Mouse (Mus musculus) B cell, adult 2 months (primary cell): ENCODE results near the gene Apob.

Experiments
- DNase-seq, 2 experiments: peaks; one replicate each; pipeline ENCODE4 v3.0.0; 2022

Gene Apob

DNA sequence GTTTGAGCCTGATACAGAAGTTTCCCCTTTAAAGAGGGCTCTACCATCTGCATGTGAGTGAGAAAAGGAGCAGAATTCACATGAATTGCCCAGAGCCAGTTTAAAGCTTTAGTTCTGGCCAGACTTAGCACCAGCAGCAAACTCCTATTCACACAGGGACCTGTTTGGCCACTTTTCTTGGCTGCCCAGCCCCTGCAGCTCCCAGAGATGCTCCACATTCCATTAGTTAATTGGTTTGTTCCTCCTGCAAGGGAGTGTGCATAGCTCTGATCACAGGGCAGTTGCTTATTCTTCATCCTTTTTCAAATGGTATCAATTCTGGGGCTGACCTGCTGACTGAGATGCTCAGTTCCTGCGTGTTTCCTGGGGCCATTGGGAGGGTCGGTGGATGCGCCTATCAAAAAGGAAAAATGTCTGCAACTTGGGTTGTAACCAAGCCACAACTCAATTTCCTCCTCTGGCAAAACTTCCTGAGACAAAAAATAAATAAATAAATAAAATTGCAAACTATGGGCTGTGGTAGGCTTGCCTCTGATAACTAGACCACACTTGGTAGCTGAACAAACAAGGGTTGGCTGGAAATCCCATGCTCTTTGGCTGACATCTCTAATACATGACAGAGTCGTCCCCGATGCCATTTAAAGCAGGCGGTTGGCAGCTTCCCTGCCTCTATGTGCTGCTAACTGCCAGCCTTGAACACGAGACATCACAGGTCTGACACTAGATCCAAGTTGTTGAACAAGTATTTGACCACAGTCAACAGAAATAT, 65.4 kb downstream of the Apob start:
- DNase-seq: no peak

DNA sequence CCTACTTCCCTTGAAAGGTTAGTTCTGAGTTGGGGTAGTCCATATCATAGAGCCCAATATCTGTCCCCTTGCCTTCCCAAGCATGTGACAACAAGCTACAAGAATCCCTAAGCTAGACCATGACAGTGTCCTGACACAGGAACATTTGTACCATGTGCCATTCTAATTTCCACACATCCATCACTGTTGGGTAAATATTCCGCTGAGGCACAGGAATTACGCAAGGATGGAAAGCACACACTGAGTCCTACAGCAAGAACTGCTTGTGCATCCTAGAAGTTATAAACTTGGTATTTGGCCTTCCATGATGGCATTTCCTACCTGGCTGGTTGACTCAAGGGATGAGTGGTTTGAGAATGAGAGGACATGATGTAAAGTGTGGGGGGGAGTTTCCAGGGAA, 69.6 kb downstream of the Apob start:
- DNase-seq: no peak

DNA sequence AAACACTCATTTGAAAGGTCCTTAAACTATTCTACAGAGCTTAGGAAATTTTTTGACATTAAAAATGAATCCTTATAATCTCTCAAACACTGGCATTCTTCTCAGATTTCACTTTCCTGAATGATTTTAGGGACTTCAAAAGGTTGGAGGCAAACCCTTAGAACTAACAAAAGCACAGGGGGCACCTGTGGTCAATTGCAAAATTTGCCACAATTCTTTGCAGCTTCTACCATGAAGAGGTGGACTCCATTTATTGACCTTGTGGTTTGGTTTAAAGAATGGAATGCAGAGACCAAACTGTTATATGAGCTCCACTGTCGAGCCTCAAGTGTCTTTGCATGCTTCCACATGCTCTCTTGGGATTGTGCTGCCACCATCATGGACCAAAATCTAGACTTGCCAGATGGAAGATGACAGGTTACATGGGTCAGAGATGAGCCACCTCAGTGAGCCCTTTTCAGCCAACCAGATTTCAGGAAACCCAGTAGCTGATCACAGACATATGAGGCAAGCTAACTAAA, 70.4 kb downstream of the Apob start:
- DNase-seq: no peak

DNA sequence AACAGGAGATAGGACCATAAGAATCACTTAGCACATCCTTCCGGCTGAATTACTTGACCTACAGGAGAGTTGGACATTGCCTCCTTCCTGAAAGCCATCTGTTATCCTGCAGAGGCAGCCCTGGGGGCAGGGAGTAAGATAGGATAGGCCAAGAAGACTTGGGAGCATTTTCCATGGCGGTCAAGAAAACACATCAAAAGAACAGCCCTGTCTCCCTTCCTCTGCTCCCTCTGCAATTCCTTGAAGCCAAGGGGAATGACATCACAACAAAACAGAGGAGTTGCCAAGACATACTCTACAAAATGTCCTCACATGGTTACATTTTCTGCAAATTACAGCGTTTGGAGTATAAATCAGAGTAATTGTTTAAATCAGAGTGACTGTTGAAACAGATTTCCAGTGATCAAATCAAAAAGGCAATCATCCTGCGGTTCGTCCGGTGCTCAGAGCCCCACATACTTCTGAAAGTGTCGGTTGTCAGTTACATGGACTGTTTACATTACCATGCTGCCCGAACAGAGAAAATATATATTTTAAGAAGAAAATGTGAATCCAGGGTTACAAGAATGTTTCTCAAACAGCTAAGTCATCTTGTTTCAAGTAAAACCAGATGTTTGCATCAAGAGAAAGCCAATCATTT, 78.7 kb downstream of the Apob start:
- DNase-seq: no peak

DNA sequence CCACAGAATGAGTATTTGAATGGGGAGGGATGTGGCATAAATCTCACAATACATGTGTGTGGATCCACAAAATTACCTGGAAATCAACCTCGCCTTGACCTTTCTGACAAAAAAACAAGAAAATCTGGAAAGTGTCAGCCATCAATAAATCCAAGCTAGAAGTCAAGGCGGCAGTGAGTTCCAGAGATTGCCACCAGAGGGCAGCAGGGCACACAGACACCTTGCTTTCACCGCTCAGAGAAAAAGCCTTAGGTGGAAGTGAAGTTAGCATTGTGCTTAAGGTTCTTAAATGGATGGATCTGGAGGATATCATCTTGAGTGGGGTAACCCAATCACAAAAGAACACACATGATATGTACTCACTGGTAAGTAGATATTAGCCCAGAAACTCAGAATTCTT, 82.1 kb downstream of the Apob start:
- peak; percentile 63 to 65 for DNase-seq

DNA sequence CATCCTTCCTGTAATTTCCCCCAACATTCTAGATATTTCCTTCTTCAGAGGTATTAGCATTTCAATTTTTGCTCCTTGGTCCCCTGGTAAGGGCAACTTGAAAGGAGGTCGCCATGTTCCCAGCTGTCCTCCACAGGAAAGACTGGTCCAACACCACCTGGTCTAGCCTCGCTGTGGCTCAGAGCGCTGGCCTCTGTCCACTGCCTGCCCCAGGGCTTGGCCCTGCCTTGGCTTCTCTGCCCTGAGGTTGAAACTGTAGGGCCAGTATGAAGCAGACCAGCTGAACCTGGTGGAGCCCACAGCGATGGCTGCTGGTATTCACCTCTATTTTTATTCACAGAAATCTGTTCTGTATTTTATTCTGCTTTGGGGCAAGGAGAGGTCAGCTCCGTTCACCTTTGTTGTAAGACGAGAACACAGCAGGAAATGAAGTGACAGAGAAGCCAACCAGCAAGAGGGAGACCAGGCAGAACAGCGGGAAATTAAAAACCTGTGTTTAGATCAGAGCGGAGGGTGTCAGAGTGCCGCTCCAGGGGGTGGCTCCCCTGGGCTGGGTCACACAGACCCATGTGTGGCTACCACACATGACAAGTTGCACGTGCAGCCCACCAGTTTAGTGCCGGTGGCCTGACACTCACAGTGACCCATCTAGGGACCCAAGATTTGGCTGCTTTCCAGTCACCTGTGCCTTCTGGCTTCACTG, 86.1 kb downstream of the Apob start:
- DNase-seq: no peak
